Mouse (Mus musculus): ENCODE measurements at regions not wholly inside any gene's neighbourhood (a gene's known extent, or its start where the extent isn't known, plus 50 kb on each side); places are given as distances from the start of the nearest gene placed in this dataset.

DNA sequence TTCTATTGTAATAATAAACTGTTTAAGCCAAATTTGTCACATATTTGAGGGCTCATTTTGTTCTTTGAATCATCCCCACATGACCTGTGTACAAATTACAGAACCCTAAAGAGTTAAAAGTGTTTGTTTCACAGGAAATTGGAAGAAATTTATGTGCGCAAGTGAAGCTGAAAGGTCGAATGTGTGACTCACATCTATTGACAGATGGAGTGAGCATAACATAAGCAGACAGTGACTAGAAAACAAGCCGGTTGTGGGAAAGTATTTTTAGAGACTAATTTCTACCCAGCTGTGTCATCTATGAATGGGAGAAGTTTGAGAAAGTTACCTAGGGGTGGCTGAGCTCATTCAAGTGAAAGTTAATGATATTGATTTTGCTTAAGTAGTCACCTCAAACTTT lies 732.8 kb downstream of the Kcna4 start:
- TF ChIP-seq ZNF384 (IDR thresholded peaks at IDR 0.05; ENCODE audit: low read depth, low read length) (no peak), ZC3H11A (IDR thresholded peaks at IDR 0.05; ENCODE audit: borderline replicate concordance, low read depth, low read length) (no peak), CHD2 (IDR thresholded peaks at IDR 0.05; ENCODE audit: low read depth, low read length) (no peak)

Data from ES-E14 (cell line).